Mouse (Mus musculus) liver, embryonic 14.5 days (tissue): ENCODE measurements around the gene Capzb.

Experiments
- CTCF ChIP-seq: IDR thresholded peaks from 2 replicates; pipeline ENCODE4 v1.5.1; 2016; ENCODE audit warnings: antibody characterized with exemption, low read depth, control low read depth
- EP300 ChIP-seq: IDR thresholded peaks from 2 replicates; pipeline ENCODE4 v1.6.1; 2016; ENCODE audit warnings: antibody characterized with exemption, low read depth

DNA sequence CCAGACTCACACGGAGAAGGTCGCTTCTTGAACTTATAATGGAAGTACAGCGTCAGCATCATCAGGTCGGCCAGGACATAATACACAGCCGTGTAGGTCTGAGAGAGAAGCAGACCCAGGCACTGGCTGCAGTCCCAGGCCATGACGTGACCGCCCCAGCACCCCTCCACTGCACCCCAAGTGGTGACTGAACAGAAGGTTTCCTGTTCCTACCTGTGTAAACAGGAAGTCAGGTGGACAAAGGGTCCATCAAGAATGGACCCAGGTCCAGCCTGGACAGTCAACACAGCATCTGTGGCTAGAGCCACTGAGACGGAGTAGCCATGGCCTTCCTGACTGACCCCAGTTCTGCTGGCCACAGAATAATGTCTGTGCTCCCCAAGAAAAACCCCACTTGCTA, 109.1 kb downstream of the Capzb start:
- TF ChIP-seq CTCF, result no peak
- no peak for TF ChIP-seq EP300
